Mouse (Mus musculus) kidney, embryonic 14.5 days (tissue): ENCODE measurements around the gene Pacsin2. TPM values are rescaled to one million over a fixed set of nuclear protein-coding genes. Genes with fewer than 3 reads are reported as not detected.

ENCODE experiments used
- ATAC-seq: fragments of 200-750 bp; cut with Nextera tagmentation; 2 replicates; pipeline ENCODE4 v1.8.0; 2017; ENCODE audit warnings: moderate number of reproducible peaks, mild to moderate bottlenecking, moderate TSS enrichment, moderate library complexity; ENCODE audit not compliant: low FRiP score, low TSS enrichment
- H3K27ac ChIP-seq: fragments of 300-500 bp; sonication (generic); 2 replicates; pipeline ENCODE4 v1.5.1; 2014; ENCODE audit warnings: low read depth, mild to moderate bottlenecking, low read length, moderate library complexity, mixed read lengths
- H3K27me3 ChIP-seq: fragments of 300-500 bp; sonication (generic); 2 replicates; pipeline ENCODE4 v1.6.1; 2014; ENCODE audit warnings: mild to moderate bottlenecking, low read length; ENCODE audit not compliant: control insufficient read depth, insufficient read depth
- H3K36me3 ChIP-seq: fragments of 300-500 bp; sonication (generic); 2 replicates; pipeline ENCODE4 v1.6.1; 2014; ENCODE audit warnings: low read length, mixed read lengths; ENCODE audit not compliant: control insufficient read depth, insufficient read depth
- H3K4me1 ChIP-seq: fragments of 300-500 bp; sonication (generic); 2 replicates; pipeline ENCODE4 v1.6.1; 2014; ENCODE audit warnings: low read length, mixed read lengths; ENCODE audit not compliant: control insufficient read depth, insufficient read depth
- H3K4me2 ChIP-seq: fragments of 300-500 bp; sonication (generic); replicated peaks from 2 replicates; pipeline ENCODE4 v1.6.1; 2014; ENCODE audit warnings: low read depth, mild to moderate bottlenecking, low read length
- H3K4me3 ChIP-seq: fragments of 300-500 bp; sonication (generic); 2 replicates; pipeline ENCODE4 v1.5.1; 2014; ENCODE audit warnings: mild to moderate bottlenecking, low read length
- H3K9ac ChIP-seq: fragments of 300-500 bp; sonication (generic); 2 replicates; pipeline ENCODE4 v1.6.1; 2014; ENCODE audit warnings: low read depth, mild to moderate bottlenecking, low read length, moderate library complexity
- H3K9me3 ChIP-seq: fragments of 300-500 bp; sonication (generic); 2 replicates; pipeline ENCODE4 v1.6.1; 2016; ENCODE audit warnings: low read length; ENCODE audit not compliant: control insufficient read depth
- WGBS: fragments of 180-500 bp; shearing (Covaris S2); extraction: QIAGEN DNeasy Blood & Tissue Kit; methylation state at CpG from one replicate; pipeline ENCODE4 v1.1.7; 2014; 5-methylcytosine and 5-hydroxymethylcytosine counted together
- polyA plus RNA-seq: library from polyadenylated mRNA; unstranded; fragments of >200 nt; fragmentation: Nextera tagmentation; extraction: Ambion mirVana; gene quantifications from 2 replicates; pipeline ENCODE4 v1.2.1, GENCODE M21; 2014

Pacsin2 gene
- polyA plus RNA-seq, 1 experiment from 2014 or later: 64.2 TPM

DNA sequence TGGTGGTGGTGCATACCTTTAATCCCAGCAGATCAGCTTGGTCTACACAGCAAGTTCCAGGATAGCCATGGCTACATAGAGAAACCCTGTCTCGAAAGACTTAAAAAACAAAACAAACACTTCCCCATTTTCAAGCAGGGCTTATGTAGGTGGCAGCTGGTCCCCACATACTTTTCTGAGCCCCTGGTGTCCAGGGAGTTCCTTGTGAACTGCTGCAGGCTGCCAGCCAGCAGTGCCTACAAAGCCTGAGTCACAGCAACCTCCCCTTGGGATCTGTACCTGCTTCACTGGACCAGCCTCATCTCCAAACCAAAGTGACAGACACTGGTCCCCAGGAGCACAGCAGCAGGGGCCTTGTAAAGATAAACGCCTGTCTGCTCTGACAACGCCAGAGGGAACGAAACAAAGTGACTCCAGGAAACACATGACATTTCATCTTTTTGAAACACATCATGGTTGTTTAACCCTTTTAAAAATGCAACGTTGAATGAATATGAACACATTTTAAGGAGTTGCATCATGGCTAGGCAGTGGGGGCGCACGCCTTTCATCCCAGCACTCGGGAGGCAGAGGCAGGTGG, 18.3 kb upstream of the Pacsin2 start:
- Histone ChIP-seq H3K9ac (no peak overlapping the region), H3K4me2 (no peak overlapping the region), H3K4me1 (no peaks in the 10 kb centered on the region), H3K27ac (no peak overlapping the region), H3K9me3 (no peaks in the 10 kb centered on the region), H3K27me3 (no peaks in the 10 kb centered on the region), H3K4me3 (no peak overlapping the region), H3K36me3 (no peaks in the 10 kb centered on the region)
- no peak for ATAC-seq
- 85% methylated on average over 8 of the region's 8 CpGs for WGBS

DNA sequence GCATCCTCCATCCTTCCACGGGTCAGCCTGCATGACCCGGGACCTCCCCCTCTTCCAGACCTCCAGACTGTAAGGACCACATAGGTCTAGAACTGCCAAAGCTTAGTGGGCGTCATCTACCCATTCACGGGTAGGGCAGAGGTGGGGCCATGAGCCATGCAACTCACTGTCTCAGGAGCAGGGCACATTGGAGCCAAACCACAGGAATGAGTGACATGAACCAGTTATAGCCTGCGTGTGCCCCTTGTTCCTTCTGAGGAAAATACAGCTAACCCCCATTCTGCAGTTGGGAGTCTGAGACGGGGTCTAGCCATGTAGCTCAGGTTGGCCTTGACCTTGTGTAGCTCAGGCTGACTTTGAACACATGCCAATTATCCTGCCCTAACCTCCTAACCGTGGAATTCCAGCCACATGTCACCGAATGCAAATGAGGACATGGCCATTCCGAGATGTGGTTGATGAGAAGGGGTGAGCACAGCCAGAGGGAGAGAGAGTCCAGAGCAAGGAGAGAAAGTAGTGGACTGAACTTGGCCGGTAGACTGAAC, 16.9 kb upstream of the Pacsin2 start:
- Histone ChIP-seq H3K27me3 (no peaks in the 10 kb centered on the region), H3K9ac (no peak overlapping the region), H3K9me3 (no peaks in the 10 kb centered on the region), H3K27ac (no peak overlapping the region), H3K36me3 (no peaks in the 10 kb centered on the region), H3K4me2 (no peak overlapping the region), H3K4me1 (no peaks in the 10 kb centered on the region), H3K4me3 (no peak overlapping the region)
- no peak for ATAC-seq
- 67% methylated on average over 10 of the region's 10 CpGs for WGBS

DNA sequence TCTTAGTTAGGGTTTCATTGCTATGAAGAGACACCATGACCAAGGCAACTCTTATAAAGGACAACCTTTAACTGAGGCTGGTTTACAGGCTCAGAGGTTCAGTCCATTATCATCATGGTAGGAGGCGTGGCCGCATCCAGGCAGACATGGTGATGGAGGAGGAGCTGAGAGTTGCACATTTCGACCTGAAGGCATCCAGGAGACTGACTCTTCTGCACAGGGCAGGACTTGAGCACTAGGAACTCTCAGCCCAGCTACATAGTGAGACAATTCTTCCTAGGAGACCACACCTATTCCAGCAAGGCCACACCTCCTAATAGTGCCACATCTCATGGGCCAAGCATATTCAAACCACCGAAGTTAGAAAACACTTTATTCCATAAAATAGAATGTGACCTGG, 15.4 kb upstream of the Pacsin2 start:
- Histone ChIP-seq H3K27me3 (no peaks in the 10 kb centered on the region), H3K4me3 (no peak overlapping the region), H3K9ac (no peak overlapping the region), H3K27ac (no peak overlapping the region), H3K4me1 (no peaks in the 10 kb centered on the region), H3K36me3 (no peaks in the 10 kb centered on the region), H3K9me3 (no peaks in the 10 kb centered on the region), H3K4me2 (no peak overlapping the region)
- WGBS: 88% methylated on average over 4 of the region's 4 CpGs
- no peak for ATAC-seq

DNA sequence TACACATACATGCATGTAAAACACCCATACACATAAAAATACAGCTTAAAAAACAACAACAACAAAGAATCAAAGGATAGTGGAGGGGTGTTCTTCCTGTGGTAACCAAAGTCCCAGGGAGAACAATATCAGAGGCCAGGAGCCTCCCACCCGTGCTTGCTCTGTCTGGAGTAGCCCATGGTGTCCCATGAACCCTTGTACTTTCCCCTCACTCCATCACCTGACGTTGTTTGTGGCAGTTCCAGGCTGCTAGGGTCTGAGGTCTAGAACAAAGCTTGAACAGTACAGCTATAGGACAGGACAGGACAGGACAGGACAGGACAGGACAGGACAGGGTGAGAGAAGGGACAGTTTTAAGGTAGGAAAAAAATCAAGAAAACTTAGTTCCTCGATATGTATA, 13.7 kb upstream of the Pacsin2 start:
- no peaks in the 10 kb centered on the region for H3K36me3 ChIP-seq
- 68% methylated on average over 3 of the region's 3 CpGs for WGBS

GRCm38 (mm10) chr15:83476593-83477273, 12.3 kb upstream of the Pacsin2 start:
- H3K4me1 ChIP-seq: peaks cover 8% of the 10 kb centered on the region; the same call in 1 of the 2 replicates
- no peak overlapping the region for H3K4me2 ChIP-seq
- no peak overlapping the region for H3K9ac ChIP-seq
- no peak for ATAC-seq
- WGBS: 76% methylated on average over 12 of the region's 12 CpGs
- H3K4me3 ChIP-seq: no peak overlapping the region
- no peaks in the 10 kb centered on the region for H3K36me3 ChIP-seq
- H3K27ac ChIP-seq: no peak overlapping the region
- H3K9me3 ChIP-seq: no peaks in the 10 kb centered on the region
- no peaks in the 10 kb centered on the region for H3K27me3 ChIP-seq

More for the DNA sequence above, 13.7 kb upstream of the Pacsin2 start:
- peaks cover 8% of the 10 kb centered on the region; the same call in 1 of the 2 replicates for H3K4me1 ChIP-seq
- ATAC-seq: no peak
- no peaks in the 10 kb centered on the region for H3K9me3 ChIP-seq
- H3K9ac ChIP-seq: no peak overlapping the region
- H3K4me3 ChIP-seq: no peak overlapping the region
- no peak overlapping the region for H3K27ac ChIP-seq
- no peaks in the 10 kb centered on the region for H3K27me3 ChIP-seq
- no peak overlapping the region for H3K4me2 ChIP-seq

DNA sequence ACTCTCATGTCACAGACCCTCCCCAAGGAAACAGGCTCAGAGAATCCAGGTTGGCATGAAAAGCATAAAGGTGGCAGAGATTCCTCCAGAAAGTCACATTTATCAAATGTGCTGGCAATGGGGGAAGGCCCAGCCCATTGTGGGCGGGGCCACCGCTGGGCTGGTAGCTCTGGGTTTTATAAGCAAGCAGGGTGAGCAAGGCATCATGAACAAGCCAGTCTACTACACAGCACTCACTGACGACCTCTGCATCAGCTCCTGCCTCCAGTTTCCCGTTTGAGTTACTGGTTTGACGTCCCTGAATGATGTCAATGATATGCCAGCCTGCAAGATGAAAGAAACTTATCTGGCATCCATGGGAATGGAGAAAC, 10.0 kb upstream of the Pacsin2 start:
- Histone ChIP-seq H3K4me1 (peaks cover 12% of the 10 kb centered on the region; the same call in 1 of the 2 replicates), H3K4me2 (no peak overlapping the region), H3K9ac (no peak overlapping the region), H3K27ac (no peak overlapping the region), H3K4me3 (no peak overlapping the region), H3K27me3 (no peaks in the 10 kb centered on the region), H3K36me3 (no peaks in the 10 kb centered on the region), H3K9me3 (no peaks in the 10 kb centered on the region)
- no peak for ATAC-seq
- WGBS: 27% methylated on average over 5 of the region's 5 CpGs

DNA sequence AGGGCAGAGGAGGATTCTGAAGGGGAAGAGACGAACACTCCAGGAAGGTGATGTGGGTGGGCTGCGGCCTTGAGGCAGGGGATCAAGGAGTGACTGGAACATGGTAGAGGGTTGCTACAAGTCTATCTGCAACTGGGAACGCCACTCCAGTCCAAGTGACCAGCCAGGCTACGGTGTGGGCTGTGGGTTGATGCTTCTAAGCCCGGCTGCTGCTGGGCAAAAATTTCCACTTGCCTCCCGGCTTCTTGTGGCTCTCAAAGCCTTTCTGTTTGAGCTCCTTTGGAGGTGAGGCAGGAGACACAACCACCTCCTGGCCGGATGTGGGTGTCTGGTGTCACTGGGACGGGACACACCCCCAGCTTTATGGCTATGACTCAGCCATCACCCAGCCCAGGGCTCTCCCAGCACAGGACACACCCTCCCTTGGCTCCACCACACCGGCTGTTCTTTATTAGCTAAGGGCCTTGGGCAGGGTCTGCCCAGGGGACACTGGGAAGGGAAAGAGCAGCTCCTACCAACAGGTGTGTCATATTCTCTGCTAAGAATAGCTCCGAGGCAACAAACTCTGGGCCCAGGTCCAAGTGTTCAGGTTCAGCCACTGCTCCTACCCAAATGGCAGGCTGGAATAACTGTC, 9.5 kb upstream of the Pacsin2 start:
- no peaks in the 10 kb centered on the region for H3K9me3 ChIP-seq
- no peak overlapping the region for H3K9ac ChIP-seq
- no peak overlapping the region for H3K27ac ChIP-seq
- ATAC-seq: peak; percentile 74
- no peak overlapping the region for H3K4me2 ChIP-seq
- no peaks in the 10 kb centered on the region for H3K36me3 ChIP-seq
- WGBS: 41% methylated on average over 10 of the region's 10 CpGs
- no peak overlapping the region for H3K4me3 ChIP-seq
- H3K27me3 ChIP-seq: no peaks in the 10 kb centered on the region
- H3K4me1 ChIP-seq: peaks cover 12% of the 10 kb centered on the region; the same call in 1 of the 2 replicates

GRCm38 (mm10) chr15:83473251-83473650, 8.8 kb upstream of the Pacsin2 start:
- Histone ChIP-seq H3K27me3 (no peaks in the 10 kb centered on the region), H3K27ac (no peak overlapping the region), H3K4me2 (no peak overlapping the region), H3K4me1 (peaks cover 12% of the 10 kb centered on the region; the same call in 1 of the 2 replicates), H3K4me3 (no peak overlapping the region), H3K9me3 (no peaks in the 10 kb centered on the region), H3K9ac (no peak overlapping the region), H3K36me3 (no peaks in the 10 kb centered on the region)
- 96% methylated on average over 1 of the region's 1 CpGs for WGBS
- ATAC-seq: no peak

DNA sequence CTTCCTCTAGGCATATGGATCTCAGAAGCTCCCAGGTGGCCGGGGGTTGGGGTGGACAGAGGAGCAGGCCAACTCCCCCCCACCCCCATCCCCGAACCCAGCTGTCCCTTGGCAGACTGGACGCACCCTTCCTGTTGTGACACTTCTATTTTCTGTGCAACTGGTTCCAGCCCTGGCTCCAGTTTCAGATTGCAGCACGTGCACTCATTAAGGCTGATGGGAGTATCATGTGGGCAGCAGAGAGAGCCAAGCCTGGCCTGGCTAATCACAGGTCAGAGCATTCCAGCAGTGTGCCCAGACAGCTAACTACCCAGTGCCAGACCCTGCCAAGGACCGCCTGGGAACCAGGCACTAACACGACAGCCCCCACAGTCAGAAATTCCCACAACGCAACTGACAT, 7.1 kb upstream of the Pacsin2 start:
- Histone ChIP-seq H3K27ac (no peak overlapping the region), H3K27me3 (no peaks in the 10 kb centered on the region), H3K9ac (no peak overlapping the region), H3K4me3 (no peak overlapping the region), H3K36me3 (no peaks in the 10 kb centered on the region), H3K4me2 (no peak overlapping the region), H3K9me3 (no peaks in the 10 kb centered on the region), H3K4me1 (peaks cover 12% of the 10 kb centered on the region; the same call in 1 of the 2 replicates)
- peak; percentile 46; the same call in 1 of the 2 replicates for ATAC-seq
- WGBS: 39% methylated on average over 7 of the region's 7 CpGs
